Mouse (Mus musculus): ENCODE measurements around the gene Chil4. TPM values are rescaled to one million over a fixed set of nuclear protein-coding genes. Genes with fewer than 3 reads are reported as not detected.
"Not testable (repeated sequence)": the region's sequence is repeated elsewhere in the genome, so short reads cannot be mapped to it uniquely, and the experiment has no call there.

The Chil4 gene
- polyA plus RNA-seq, 1 experiment from 2014 or later: not detected

DNA sequence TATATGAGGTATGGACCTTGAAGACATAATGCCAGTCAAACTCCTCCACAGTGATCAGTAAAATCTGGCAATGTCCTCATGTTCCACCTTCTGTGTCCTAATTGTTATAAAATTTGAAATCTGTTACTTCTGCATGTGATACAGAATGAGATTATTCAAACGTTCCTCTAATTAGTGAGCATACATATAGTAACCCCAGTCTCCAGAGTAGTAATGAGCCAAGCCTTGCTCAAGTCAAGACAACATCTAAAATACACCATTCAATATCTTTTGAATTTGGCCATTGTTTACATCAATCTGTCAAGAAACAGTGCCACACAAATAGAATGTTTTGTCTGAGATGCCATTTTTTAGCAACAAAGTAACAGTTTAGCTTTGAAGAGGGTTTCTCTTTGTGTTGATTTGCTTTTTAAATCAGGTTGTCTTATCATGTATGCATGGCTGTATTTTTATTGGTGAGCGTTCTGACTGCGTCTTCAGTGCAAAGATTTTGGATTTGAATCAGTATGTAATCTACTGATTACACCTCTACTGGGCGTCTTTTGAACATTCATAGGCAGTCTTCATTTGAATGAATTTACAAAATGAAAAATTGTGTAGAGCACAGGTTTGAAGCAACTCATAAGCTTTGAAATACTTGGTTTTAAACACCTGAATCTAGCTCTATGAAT, 888 bp downstream of the Chil4 start:
- not testable (repeated sequence) for H3K9ac ChIP-seq; H3K4me2 ChIP-seq; H3K27me3 ChIP-seq (replicated peaks); H3K36me3 ChIP-seq; H3K9me3 ChIP-seq (replicated peaks); H3K4me3 ChIP-seq; H3K4me1 ChIP-seq (replicated peaks); H3K27ac ChIP-seq (ENCODE audit: poor library complexity, severe bottlenecking); ATAC-seq (ENCODE audit: insufficient number of reproducible peaks, low FRiP score)
- 70% methylated on average over 4 of the region's 4 CpGs for WGBS

DNA sequence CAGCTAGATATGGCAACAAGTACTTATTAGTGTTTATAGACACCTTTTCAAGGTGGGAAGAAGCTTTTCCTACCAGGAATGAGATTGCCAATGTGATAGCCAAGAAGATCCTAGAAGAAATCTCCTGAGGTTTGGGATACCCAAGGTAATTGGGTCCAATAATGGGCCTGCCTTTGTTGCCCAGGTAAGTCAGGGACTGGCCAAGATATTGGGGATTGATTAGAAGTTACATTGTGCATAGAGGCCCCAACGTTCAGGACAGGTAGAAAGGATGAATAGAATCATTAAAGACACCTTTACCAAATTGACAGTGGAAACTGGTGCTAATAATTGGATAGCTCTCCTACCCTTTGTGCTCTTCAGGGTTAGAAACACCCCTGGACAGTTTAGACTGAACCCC, 21.3 kb downstream of the Chil4 start:
- not testable (repeated sequence) for H3K4me3 ChIP-seq; ATAC-seq (ENCODE audit: insufficient number of reproducible peaks, low FRiP score); H3K36me3 ChIP-seq; H3K27ac ChIP-seq (ENCODE audit: poor library complexity, severe bottlenecking); H3K9ac ChIP-seq; H3K27me3 ChIP-seq (replicated peaks); H3K4me1 ChIP-seq (replicated peaks); H3K4me2 ChIP-seq
- H3K9me3 ChIP-seq (replicated peaks): peaks cover 21% of the 10 kb centered on the region
- 45% methylated on average over 1 of the region's 1 CpGs for WGBS

DNA sequence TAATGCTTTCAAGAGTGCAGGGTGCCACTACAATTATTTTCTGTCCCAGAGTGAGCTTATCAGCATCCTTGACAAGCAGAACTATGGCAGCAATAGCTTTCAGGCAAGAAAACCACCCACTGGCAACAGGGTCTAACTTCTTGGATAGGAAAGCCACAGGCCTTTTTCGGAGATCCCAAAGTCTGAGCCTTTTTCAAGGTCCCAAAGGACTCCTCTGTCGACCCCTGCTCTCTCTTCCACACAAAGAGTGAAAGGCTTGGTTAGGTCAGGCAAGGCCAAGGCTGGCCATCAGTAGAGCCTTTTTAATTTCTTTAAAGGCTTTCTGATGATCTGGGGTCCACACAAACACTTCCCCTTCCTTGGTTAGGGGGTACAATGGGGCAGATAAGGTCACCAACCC, 22.1 kb downstream of the Chil4 start:
- not testable (repeated sequence) for H3K4me1 ChIP-seq (replicated peaks); H3K27me3 ChIP-seq (replicated peaks); ATAC-seq (ENCODE audit: insufficient number of reproducible peaks, low FRiP score); H3K4me2 ChIP-seq; H3K9ac ChIP-seq; H3K36me3 ChIP-seq; H3K27ac ChIP-seq (ENCODE audit: poor library complexity, severe bottlenecking); H3K4me3 ChIP-seq
- H3K9me3 ChIP-seq (replicated peaks): peaks cover 21% of the 10 kb centered on the region
- WGBS: 59% methylated on average over 2 of the region's 2 CpGs

- Histone ChIP-seq H3K27ac (ENCODE audit: poor library complexity, severe bottlenecking) (no peak overlapping the region), H3K4me2 (no peak overlapping the region), H3K4me3 (no peak overlapping the region), H3K36me3 (no peaks in the 10 kb centered on the region), H3K27me3 (replicated peaks) (no peaks in the 10 kb centered on the region), H3K9me3 (replicated peaks) (peaks cover 21% of the 10 kb centered on the region), H3K9ac (no peak overlapping the region), H3K4me1 (replicated peaks) (no peaks in the 10 kb centered on the region)
- no peak for ATAC-seq (ENCODE audit: insufficient number of reproducible peaks, low FRiP score)
Observed at GRCm38 (mm10) chr3:106196276-106196675, 23.0 kb downstream of the Chil4 start.

DNA sequence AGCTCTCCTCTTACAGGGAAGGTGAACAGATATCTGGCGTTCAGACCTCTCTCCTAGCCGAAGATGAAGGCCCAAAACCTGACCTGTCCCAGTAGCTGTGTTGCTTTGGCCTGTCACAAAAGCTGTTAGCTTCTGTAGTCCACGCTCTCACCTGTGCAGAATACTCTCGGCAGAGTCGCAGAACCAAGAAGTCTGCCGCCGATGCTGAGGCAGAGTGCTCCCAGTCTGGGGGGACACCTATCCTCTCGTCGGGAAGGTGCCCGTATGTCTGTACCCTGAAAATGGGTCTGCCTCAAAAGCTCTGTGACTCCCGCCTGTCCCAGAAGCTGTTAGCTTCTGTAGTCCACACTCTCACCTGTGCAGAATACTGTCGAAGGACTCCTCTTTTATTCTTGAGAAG, 23.8 kb downstream of the Chil4 start:
- Histone ChIP-seq H3K36me3 (no peaks in the 10 kb centered on the region), H3K9ac (no peak overlapping the region), H3K4me3 (no peak overlapping the region), H3K27me3 (replicated peaks) (no peaks in the 10 kb centered on the region), H3K9me3 (replicated peaks) (peaks cover 22% of the 10 kb centered on the region), H3K4me2 (no peak overlapping the region), H3K4me1 (replicated peaks) (no peaks in the 10 kb centered on the region), H3K27ac (ENCODE audit: poor library complexity, severe bottlenecking) (no peak overlapping the region)
- ATAC-seq (ENCODE audit: insufficient number of reproducible peaks, low FRiP score): no peak
- WGBS: 80% methylated on average over 12 of the region's 12 CpGs

DNA sequence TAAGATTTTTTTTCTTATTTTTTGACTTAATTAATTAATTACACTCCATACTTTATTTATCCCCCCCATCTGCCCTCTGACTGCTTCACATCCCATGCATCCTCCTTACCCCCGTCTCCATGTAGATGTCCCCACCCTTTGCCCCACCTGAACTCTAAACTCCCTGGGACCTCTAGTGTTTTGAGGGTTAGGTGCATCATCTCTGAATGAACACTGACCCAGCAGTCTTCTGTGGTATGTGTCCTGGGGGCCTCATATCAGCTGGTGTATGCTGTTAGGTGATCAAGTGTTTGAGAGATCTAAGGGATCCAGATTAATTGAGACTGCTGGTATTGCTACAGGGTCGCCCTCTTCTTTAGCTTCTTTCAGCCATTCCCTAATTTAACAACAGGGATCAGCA, 31.3 kb downstream of the Chil4 start:
- peak; percentile 45; the same call in 1 of the 2 replicates for ATAC-seq (ENCODE audit: insufficient number of reproducible peaks, low FRiP score)
- H3K27me3 ChIP-seq (replicated peaks): no peaks in the 10 kb centered on the region
- no peak overlapping the region for H3K4me2 ChIP-seq
- peaks cover 56% of the 10 kb centered on the region for H3K9me3 ChIP-seq (replicated peaks)
- H3K4me1 ChIP-seq (replicated peaks): no peaks in the 10 kb centered on the region
- no peak overlapping the region for H3K4me3 ChIP-seq
- H3K27ac ChIP-seq (ENCODE audit: poor library complexity, severe bottlenecking): no peak overlapping the region
- no peaks in the 10 kb centered on the region for H3K36me3 ChIP-seq
- H3K9ac ChIP-seq: no peak overlapping the region
- WGBS: 69% methylated on average over 2 of the region's 2 CpGs

DNA sequence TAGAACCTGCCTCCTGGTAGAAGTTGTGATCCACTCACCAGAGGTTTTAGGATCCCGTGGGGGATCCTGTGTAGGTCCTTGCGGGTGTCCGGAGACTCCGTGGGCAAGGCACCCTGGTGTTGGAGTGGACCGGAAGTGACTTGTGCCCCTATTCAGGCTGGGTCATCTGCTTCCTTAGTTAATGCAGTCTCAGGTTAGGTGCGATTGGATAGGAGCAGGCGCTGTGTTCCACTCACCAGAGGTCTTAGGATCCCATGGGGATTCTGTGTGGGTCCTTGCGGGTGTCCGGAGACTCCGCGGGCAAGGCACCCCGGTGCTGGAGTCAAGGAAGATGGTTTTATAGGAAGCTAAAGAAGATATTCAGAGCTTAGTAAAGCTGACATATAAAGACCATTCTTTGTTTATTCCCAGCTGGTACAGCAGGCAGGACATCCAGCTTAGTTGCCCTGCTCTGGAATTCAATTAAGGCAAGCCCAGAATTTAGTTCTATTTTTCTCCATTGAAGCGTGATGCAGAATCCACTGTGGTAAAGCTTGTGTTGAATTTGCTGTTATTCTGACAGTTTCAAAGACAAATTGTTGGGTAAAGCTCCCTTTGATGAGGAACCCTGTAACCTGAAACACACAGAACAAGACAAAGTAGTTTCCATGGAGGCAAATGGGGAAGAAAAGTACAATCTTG, 41.7 kb downstream of the Chil4 start:
- Histone ChIP-seq H3K27ac (ENCODE audit: poor library complexity, severe bottlenecking) (no peak overlapping the region), H3K4me3 (no peak overlapping the region), H3K9me3 (replicated peaks) (peaks cover 20% of the 10 kb centered on the region), H3K4me2 (no peak overlapping the region), H3K9ac (no peak overlapping the region), H3K27me3 (replicated peaks) (no peaks in the 10 kb centered on the region), H3K36me3 (no peaks in the 10 kb centered on the region), H3K4me1 (replicated peaks) (no peaks in the 10 kb centered on the region)
- WGBS: 81% methylated on average over 13 of the region's 13 CpGs
- no peak for ATAC-seq (ENCODE audit: insufficient number of reproducible peaks, low FRiP score)

DNA sequence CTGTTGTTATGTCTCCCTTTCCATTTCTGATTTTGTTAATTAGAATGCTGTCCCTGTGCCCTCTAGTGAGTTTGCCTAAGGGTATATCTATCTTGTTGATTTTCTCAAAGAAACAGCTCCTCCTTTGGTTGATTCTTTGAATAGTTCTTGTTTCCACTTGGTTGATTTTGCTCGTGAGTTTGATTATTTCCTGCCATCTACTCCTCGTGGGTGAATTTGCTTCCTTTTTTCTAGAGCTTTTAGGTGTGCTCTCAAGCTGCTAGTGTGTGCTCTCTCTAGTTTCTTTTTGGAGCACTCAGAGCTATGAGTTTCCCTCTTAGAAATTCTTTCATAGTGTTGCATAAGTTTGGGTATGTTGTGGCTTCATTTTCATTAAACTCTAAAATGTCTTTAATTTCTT, 44.3 kb downstream of the Chil4 start:
- H3K9ac ChIP-seq; ATAC-seq (ENCODE audit: insufficient number of reproducible peaks, low FRiP score); H3K27ac ChIP-seq (ENCODE audit: poor library complexity, severe bottlenecking); H3K36me3 ChIP-seq; H3K4me3 ChIP-seq; H3K4me2 ChIP-seq; H3K27me3 ChIP-seq (replicated peaks); H3K4me1 ChIP-seq (replicated peaks): not testable (repeated sequence)
- WGBS: 61% methylated on average over 2 of the region's 2 CpGs
- peaks cover 18% of the 10 kb centered on the region for H3K9me3 ChIP-seq (replicated peaks)

GRCm38 (mm10) chr3:106172506-106172905, 46.8 kb downstream of the Chil4 start:
- H3K4me3 ChIP-seq; H3K9ac ChIP-seq; ATAC-seq (ENCODE audit: insufficient number of reproducible peaks, low FRiP score); H3K36me3 ChIP-seq; H3K27ac ChIP-seq (ENCODE audit: poor library complexity, severe bottlenecking); H3K4me1 ChIP-seq (replicated peaks); H3K4me2 ChIP-seq; H3K27me3 ChIP-seq (replicated peaks): not testable (repeated sequence)
- H3K9me3 ChIP-seq (replicated peaks): peaks cover 14% of the 10 kb centered on the region
- 60% methylated on average over 2 of the region's 2 CpGs for WGBS

- H3K4me3 ChIP-seq: no peak overlapping the region
- no peak overlapping the region for H3K9ac ChIP-seq
- H3K4me2 ChIP-seq: no peak overlapping the region
- no peaks in the 10 kb centered on the region for H3K4me1 ChIP-seq (replicated peaks)
- no peak for ATAC-seq (ENCODE audit: insufficient number of reproducible peaks, low FRiP score)
- H3K27ac ChIP-seq (ENCODE audit: poor library complexity, severe bottlenecking): no peak overlapping the region
- peaks cover 9% of the 10 kb centered on the region for H3K9me3 ChIP-seq (replicated peaks)
- no peaks in the 10 kb centered on the region for H3K27me3 ChIP-seq (replicated peaks)
- no peaks in the 10 kb centered on the region for H3K36me3 ChIP-seq
- WGBS: 71% methylated on average over 1 of the region's 1 CpGs
Observed at GRCm38 (mm10) chr3:106171135-106171731, 48.1 kb downstream of the Chil4 start.

DNA sequence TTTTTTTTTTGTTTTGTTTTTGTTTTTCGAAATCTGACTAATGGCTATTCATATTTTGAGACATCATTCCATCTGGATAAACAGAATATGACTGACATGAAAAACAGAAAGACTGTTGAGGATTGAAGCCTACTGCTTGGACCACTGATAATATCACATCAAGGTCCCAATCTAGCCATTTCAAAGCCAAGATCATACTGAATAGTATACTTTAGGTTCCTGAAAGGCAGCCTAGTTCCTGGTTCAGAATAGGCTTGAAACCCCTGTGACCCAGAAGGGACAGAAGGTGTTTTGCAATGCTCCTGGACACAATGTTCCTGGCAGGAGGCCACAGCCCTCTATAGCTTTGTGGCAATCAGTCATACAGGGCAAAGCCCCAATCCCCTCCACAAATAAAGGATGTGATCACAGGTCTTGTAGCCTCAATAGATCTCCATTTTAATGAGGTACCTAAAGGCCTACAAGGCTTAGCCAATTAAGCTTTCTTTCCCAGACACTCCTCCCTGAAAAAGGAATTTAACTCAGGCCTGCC, 48.7 kb downstream of the Chil4 start:
- Histone ChIP-seq H3K4me1 (replicated peaks) (no peaks in the 10 kb centered on the region), H3K4me3 (no peak overlapping the region), H3K9ac (no peak overlapping the region), H3K27me3 (replicated peaks) (no peaks in the 10 kb centered on the region), H3K9me3 (replicated peaks) (peaks cover 9% of the 10 kb centered on the region), H3K4me2 (no peak overlapping the region), H3K27ac (ENCODE audit: poor library complexity, severe bottlenecking) (no peak overlapping the region), H3K36me3 (no peaks in the 10 kb centered on the region)
- 33% methylated on average over 1 of the region's 1 CpGs for WGBS
- no peak for ATAC-seq (ENCODE audit: insufficient number of reproducible peaks, low FRiP score)

Measured in heart, embryonic 12.5 days (tissue).